Mouse (Mus musculus) G1E (cell line): ENCODE results near the gene Csdc2.

Experiments
- CTCF ChIP-seq: IDR thresholded peaks from 2 replicates; pipeline ENCODE4 v1.5.1; 2012; ENCODE audit warnings: low read depth, low read length, inconsistent platforms, mixed read lengths
- GATA1 ChIP-seq: IDR thresholded peaks from 2 replicates; pipeline ENCODE4 v1.6.1; 2012; ENCODE audit warnings: borderline replicate concordance, low read length, inconsistent platforms, mixed read lengths
- TAL1 ChIP-seq: conservative IDR thresholded peaks from 2 replicates; pipeline ENCODE4 v1.6.1; 2012; ENCODE audit warnings: low read depth, low read length, inconsistent platforms, mixed read lengths

- TF ChIP-seq GATA1 (no peak), CTCF (no peak), TAL1 (no peak)
Observed at GRCm38 (mm10) chr15:81897607-81898285, 38.8 kb upstream of the Csdc2 start.
